ENCODE assay signal across 18 mouse cellular contexts in the genomic region with DNA sequence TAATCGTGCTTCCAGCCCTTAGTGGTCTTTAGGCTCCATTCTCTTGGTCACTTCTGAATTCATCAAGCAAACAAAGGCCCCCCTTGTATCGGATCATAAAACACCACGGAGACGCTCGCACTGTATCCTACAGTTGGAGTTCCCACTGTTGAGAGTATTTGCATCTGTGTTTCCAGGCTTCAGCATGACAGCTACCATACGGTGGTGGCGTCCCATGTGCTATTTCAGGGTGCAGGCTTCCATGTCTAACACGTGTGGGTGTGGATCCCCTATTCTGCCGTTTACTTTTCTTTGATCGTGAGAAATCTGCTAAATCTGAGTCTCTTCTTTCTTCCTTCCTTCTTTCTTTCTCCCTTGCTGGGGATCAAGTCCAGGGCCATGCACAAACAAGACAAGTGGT. TPM values are rescaled to one million over a fixed set of nuclear protein-coding genes. Genes with fewer than 3 reads are reported as not detected.
A peak's percentile ranks its signal among the peaks of the same experiment; 100 is the strongest.
DNase-seq lines count a peak whose midpoint lies in the region; ATAC-seq and TF ChIP-seq lines count a peak whose summit lies in the region.
"Had no signal": no experiment of that assay in that cellular context is flagged by ENCODE, and none has a peak within 500 bp of the region (broad histone marks: within the 10 kb centered on the region; RNA-seq: fewer than 3 reads in every experiment).

No protein-coding gene starts in this region.

- TF ChIP-seq CTCF in left cerebral cortex, adult 2 months (IDR thresholded peaks at IDR 0.05), result no peak

- ATAC-seq in frontal cortex, adult (ENCODE audit: low TSS enrichment), result peak; percentile 97
- ATAC-seq in heart, embryonic 12.5 days (ENCODE audit: insufficient number of reproducible peaks, low FRiP score), result no peak
- ATAC-seq: lung, postnatal 0 days; midbrain, embryonic 16.5 days; Patski had no signal

- H3K36me3 ChIP-seq in heart, embryonic 12.5 days, result no peaks in the 10 kb centered on the region
- H3K36me3 ChIP-seq: embryonic facial prominence, embryonic 13.5 days; heart, embryonic 15.5 days; limb, embryonic 10.5 days; liver, embryonic 13.5 days had no signal

- H3K27me3 ChIP-seq in heart, embryonic 12.5 days (replicated peaks), result no peaks in the 10 kb centered on the region
- H3K27me3 ChIP-seq: embryonic facial prominence, embryonic 13.5 days; heart, embryonic 15.5 days; liver, embryonic 13.5 days; megakaryocyte, embryonic 14.5 days; Patski had no signal

- H3K4me2 ChIP-seq in heart, embryonic 12.5 days, result no peak overlapping the region
- H3K4me2 ChIP-seq: embryonic facial prominence, embryonic 13.5 days; heart, embryonic 15.5 days; liver, embryonic 13.5 days had no signal

- 86% methylated on average over 10 of the region's 10 CpGs for WGBS in heart, embryonic 12.5 days

- peaks cover 11% of the 10 kb centered on the region for H3K4me1 ChIP-seq in heart, embryonic 12.5 days (replicated peaks)
- H3K4me1 ChIP-seq: embryonic facial prominence, embryonic 13.5 days; heart, embryonic 15.5 days; limb, embryonic 10.5 days; liver, embryonic 13.5 days; megakaryocyte, embryonic 14.5 days had no signal

- DNase-seq in frontal cortex, postnatal 25 days (ENCODE audit: low spot score in 2 of 2), result no peak
- peak; percentile 26 to 44 for DNase-seq in frontal cortex, postnatal 14 days (ENCODE audit: low spot score in 2 of 2)
- DNase-seq in left cerebral cortex, adult 2 months (ENCODE audit: extremely low spot score in 1 of 2, low spot score in 2 of 2), result peak; percentile 21 to 24
- peak; percentile 18 to 60 for DNase-seq in right cerebral cortex, postnatal 36 days (ENCODE audit: low spot score in 2 of 2)
- no peak for DNase-seq in adrenal gland, adult 2 months
- DNase-seq: B cell, adult 2 months; cerebellum, adult 11-12 months; liver, embryonic 13.5 days; thymus, postnatal 4 days had no signal

- no peak overlapping the region for H3K9ac ChIP-seq in heart, embryonic 12.5 days
- H3K9ac ChIP-seq: embryonic facial prominence, embryonic 13.5 days; heart, embryonic 15.5 days; liver, embryonic 13.5 days had no signal

- H3K27ac ChIP-seq in left cerebral cortex, adult 2 months, result no peak overlapping the region
- no peak overlapping the region for H3K27ac ChIP-seq in heart, embryonic 12.5 days (ENCODE audit: poor library complexity, severe bottlenecking)
- H3K27ac ChIP-seq: embryonic facial prominence, embryonic 13.5 days; heart, embryonic 15.5 days; limb, embryonic 10.5 days; liver, embryonic 13.5 days had no signal

- no peak overlapping the region for H3K4me3 ChIP-seq in left cerebral cortex, adult 2 months
- no peak overlapping the region for H3K4me3 ChIP-seq in heart, embryonic 12.5 days
- H3K4me3 ChIP-seq: embryonic facial prominence, embryonic 13.5 days; heart, embryonic 15.5 days; limb, embryonic 10.5 days; liver, embryonic 13.5 days; megakaryocyte, embryonic 14.5 days had no signal

- intact Hi-C loops in left cerebral cortex, adult 2 months (cut with DNase I), result no loop called here

- no peaks in the 10 kb centered on the region for H3K9me3 ChIP-seq in heart, embryonic 12.5 days (replicated peaks)
- H3K9me3 ChIP-seq: embryonic facial prominence, embryonic 13.5 days; heart, embryonic 15.5 days; limb, embryonic 10.5 days; liver, embryonic 13.5 days had no signal

RNA-seq across cellular contexts. Expression of a gene that starts 14.0 kb away (rescaled TPM):
- 100 to 1,000 TPM; 905 to 916 TPM for total RNA-seq in left cerebral cortex, adult 2 months (2021)
- 10 to 100 TPM; 36.3 to 44.8 TPM for total RNA-seq in adrenal gland, adult 2 months (2021)
- polyA plus RNA-seq in adrenal gland, adult 2 months (2012; rRNA removed), result 19.6 and 30.1 TPM in 2 replicates
- polyA plus RNA-seq in heart, embryonic 12.5 days (2016; fragmentation: Nextera tagmentation; extraction: Ambion mirVana), result 42.5 and 45.7 TPM in 2 replicates

Comparison
In these comparisons a context has a peak if more than half of its experiments do, and no peak if none do; other contexts are left out.
1. DNase-seq: peak in frontal cortex, postnatal 14 days (2 of 2), left cerebral cortex, adult 2 months (2 of 2) and right cerebral cortex, postnatal 36 days (2 of 2); none in frontal cortex, postnatal 25 days (0 of 2) and adrenal gland, adult 2 months (single experiment).
2. RNA of a gene that starts 14.0 kb away (total RNA-seq): 905 to 916 TPM in left cerebral cortex, adult 2 months; 36.3 to 44.8 TPM in adrenal gland, adult 2 months; every median in the first group is over 10 times any median in the second.